Mouse (Mus musculus) olfactory bulb, adult 2 months (tissue): Measurements from ENCODE around the gene Mad2l1bp. TPM values are rescaled to one million over a fixed set of nuclear protein-coding genes. Genes with fewer than 3 reads are reported as not detected.

Source experiments
- H3K27ac ChIP-seq: fragments of 200-500 bp; 2 replicates; pipeline ENCODE4 v1.5.1; 2012; ENCODE audit warnings: low read depth, low read length; ENCODE audit not compliant: insufficient read depth
- H3K4me1 ChIP-seq: fragments of 200-500 bp; 2 replicates; pipeline ENCODE4 v1.6.1; 2012; ENCODE audit warnings: low read length; ENCODE audit not compliant: control insufficient read depth, insufficient read depth
- H3K4me3 ChIP-seq: fragments of 200-500 bp; 2 replicates; pipeline ENCODE4 v1.5.1; 2012; ENCODE audit warnings: mild to moderate bottlenecking, low read depth, low read length, moderate library complexity; ENCODE audit not compliant: insufficient read depth
- CTCF ChIP-seq: fragments of 200-500 bp; IDR thresholded peaks from 2 replicates; pipeline ENCODE4 v1.5.1; 2012; ENCODE audit warnings: low read depth, mild to moderate bottlenecking, low read length, moderate library complexity; ENCODE audit not compliant: insufficient read depth
- POLR2A ChIP-seq: fragments of 200-500 bp; IDR thresholded peaks from 2 replicates; pipeline ENCODE4 v1.6.1; 2012; ENCODE audit warnings: mild to moderate bottlenecking, low read depth, low read length, moderate library complexity; ENCODE audit not compliant: insufficient read depth
- WGBS: fragments of 180-500 bp; shearing (Covaris S2); methylation state at CpG from one replicate; pipeline ENCODE4 v1.1.7; 2018; 5-methylcytosine and 5-hydroxymethylcytosine counted together
- polyA plus RNA-seq: library from polyadenylated mRNA; stranded (reverse); fragments of >200 nt; gene quantifications from 2 replicates; pipeline ENCODE4 v1.2.4, GENCODE M21; 2012; ENCODE audit warnings: low replicate concordance; ENCODE audit not compliant: missing spikeins, insufficient read depth, insufficient read length

Mad2l1bp gene
- polyA plus RNA-seq, 1 experiment, result not detected

- no peak for TF ChIP-seq CTCF
- no peak for TF ChIP-seq POLR2A
- WGBS, result 91% methylated on average over 9 of the region's 9 CpGs
- Histone ChIP-seq H3K4me1 (peaks cover 6% of the 10 kb centered on the region; the same call in 1 of the 2 replicates), H3K4me3 (no peak overlapping the region), H3K27ac (no peak overlapping the region)
These were observed 51.4 kb downstream of the Mad2l1bp start for GRCm38 (mm10) chr17:46101906-46102305.

DNA sequence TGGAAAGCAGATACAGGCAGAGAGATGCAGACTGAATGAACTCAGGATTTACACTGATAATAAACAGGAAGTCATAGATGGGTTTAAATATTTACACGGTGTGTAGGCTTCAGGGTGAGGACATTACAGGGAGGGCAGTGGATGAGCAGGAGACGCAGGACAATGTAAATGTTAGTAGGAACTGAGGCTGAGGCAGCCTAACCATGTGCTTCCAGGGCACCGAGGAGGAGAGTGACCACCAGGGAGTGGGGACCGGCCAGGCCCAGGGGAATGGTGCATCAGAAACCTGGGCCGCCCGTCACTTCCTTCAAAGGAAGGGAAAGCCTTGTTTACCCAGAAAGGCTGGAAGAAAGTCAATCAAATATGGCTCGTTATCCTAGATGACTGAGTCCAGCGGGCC lies 54.8 kb downstream of the Mad2l1bp start:
- H3K27ac ChIP-seq, result no peak overlapping the region
- no peak for TF ChIP-seq POLR2A
- TF ChIP-seq CTCF, result no peak
- WGBS, result 64% methylated on average over 8 of the region's 8 CpGs
- H3K4me3 ChIP-seq, result no peak overlapping the region
- no peaks in the 10 kb centered on the region for H3K4me1 ChIP-seq

Other genes starting within 250 kb of the Mad2l1bp start
- gene Vegfa, start 121.2 kb downstream of the Mad2l1bp start, polyA plus RNA-seq, result not detected in 2 replicates
- gene Mrps18a, start 42.6 kb downstream of the Mad2l1bp start, polyA plus RNA-seq, result not detected in 2 replicates
- not detected in 2 replicates for gene Rsph9, start 9.3 kb downstream of the Mad2l1bp start, polyA plus RNA-seq
- not detected in 2 replicates for gene Gtpbp2, start 7.5 kb upstream of the Mad2l1bp start, polyA plus RNA-seq
- gene Polh, start 49.1 kb upstream of the Mad2l1bp start, polyA plus RNA-seq, result not detected in 2 replicates
- gene Xpo5, start 49.2 kb upstream of the Mad2l1bp start, polyA plus RNA-seq, result 150 TPM in 1 of 2 replicates, not detected in the other
- gene Polr1c, start 94.5 kb upstream of the Mad2l1bp start, polyA plus RNA-seq, result not detected in 2 replicates
- gene Yipf3, start 94.5 kb upstream of the Mad2l1bp start, polyA plus RNA-seq, result not detected in 2 replicates
- not detected in 2 replicates for gene Lrrc73, start 100.0 kb upstream of the Mad2l1bp start, polyA plus RNA-seq
- gene Tjap1, start 129.5 kb upstream of the Mad2l1bp start, polyA plus RNA-seq, result not detected in 2 replicates
- gene Dlk2, start 143.9 kb upstream of the Mad2l1bp start, polyA plus RNA-seq, result not detected in 2 replicates
- gene Abcc10, start 174.8 kb upstream of the Mad2l1bp start, polyA plus RNA-seq, result not detected in 2 replicates
- not detected in 2 replicates for gene Zfp318, start 230.2 kb upstream of the Mad2l1bp start, polyA plus RNA-seq